8 mouse cellular contexts compared by ENCODE assay signal in genomic region chr15:97376792-97377222, GRCm38 (mm10).
DNase-seq lines count a peak whose midpoint lies in the region; ATAC-seq and TF ChIP-seq lines count a peak whose summit lies in the region.

No protein-coding gene starts in this region.

- peak overlapping the region; percentile 11; the same call in 1 of the 2 replicates for H3K9ac ChIP-seq in lung, embryonic 14.5 days
- H3K9ac ChIP-seq in limb, embryonic 14.5 days (ENCODE audit: low read depth, low read length, severe bottlenecking), result no peak overlapping the region
- H3K9ac ChIP-seq in stomach, postnatal 0 days (ENCODE audit: low read length), result no peak overlapping the region

- no peak for TF ChIP-seq EP300 in stomach, postnatal 0 days (optimal IDR thresholded peaks at IDR 0.05)

- H3K27ac ChIP-seq in lung, embryonic 14.5 days (ENCODE audit: low read depth), result 0 out of 2 replicates have a peak overlapping the region, but pooled peaks have one; percentile 6
- no peak overlapping the region for H3K27ac ChIP-seq in limb, embryonic 14.5 days (replicated peaks; ENCODE audit: low read depth, low read length)
- no peak overlapping the region for H3K27ac ChIP-seq in stomach, postnatal 0 days (replicated peaks)

- no peaks in the 10 kb centered on the region for H3K9me3 ChIP-seq in lung, embryonic 14.5 days (ENCODE audit: low read depth, low read length)
- H3K9me3 ChIP-seq in limb, embryonic 14.5 days (ENCODE audit: control insufficient read depth, low read length), result no peaks in the 10 kb centered on the region
- no peaks in the 10 kb centered on the region for H3K9me3 ChIP-seq in stomach, postnatal 0 days (ENCODE audit: control insufficient read depth, low read length)

- no peak for TF ChIP-seq CTCF in lung, embryonic 14.5 days (IDR thresholded peaks at IDR 0.05; ENCODE audit: low read depth)
- no peak for TF ChIP-seq CTCF in stomach, postnatal 0 days (IDR thresholded peaks at IDR 0.05; ENCODE audit: low read depth)

- ATAC-seq in lung, embryonic 14.5 days (ENCODE audit: insufficient read depth), result peak; percentile 46; the same call in 1 of the 2 replicates
- ATAC-seq in limb, embryonic 14.5 days (ENCODE audit: low FRiP score, low read depth), result no peak
- ATAC-seq in stomach, postnatal 0 days (ENCODE audit: low FRiP score, low TSS enrichment), result no peak; the same call in 1 of the 2 replicates
- no peak for ATAC-seq in megakaryocyte-erythroid progenitor cell, adult 5-6 weeks (replicated peaks; ENCODE audit: low FRiP score, low TSS enrichment, poor library complexity, severe bottlenecking)

- no peak for TF ChIP-seq POLR2A in limb, embryonic 14.5 days (IDR thresholded peaks at IDR 0.05; ENCODE audit: borderline replicate concordance, extremely low read depth, insufficient read depth, insufficient read length)

- DNase-seq in lung, embryonic 14.5 days, result peak; percentile 73
- no peak for DNase-seq in lung, postnatal 36 days
- DNase-seq in heart, adult 9 months (ENCODE audit: low spot score in 2 of 2), result peak; percentile 22 to 33
- DNase-seq in limb, embryonic 14.5 days (ENCODE audit: low spot score), result no peak
- peak; percentile 27 for DNase-seq in stomach, postnatal 0 days (ENCODE audit: low spot score)
- DNase-seq in c-Kit-positive CD71-positive TER-119-positive erythroid progenitor cells, embryonic 14.5 days (ENCODE audit: low spot score), result no peak
- no peak for DNase-seq in cerebellum, adult 18-20 months

- peak overlapping the region; percentile 1; the same call in 1 of the 2 replicates for H3K4me3 ChIP-seq in lung, embryonic 14.5 days (ENCODE audit: low read depth, low read length)
- no peak overlapping the region for H3K4me3 ChIP-seq in limb, embryonic 14.5 days (replicated peaks; ENCODE audit: low read length)
- H3K4me3 ChIP-seq in stomach, postnatal 0 days (ENCODE audit: low read depth, low read length), result peak overlapping the region; percentile 10; the same call in 1 of the 2 replicates

- H3K4me2 ChIP-seq in lung, embryonic 14.5 days, result peak overlapping the region; percentile 46
- 0 out of 2 replicates have a peak overlapping the region, but pooled peaks have one; percentile 17 for H3K4me2 ChIP-seq in limb, embryonic 14.5 days (replicated peaks; ENCODE audit: low read depth, low read length, severe bottlenecking)
- H3K4me2 ChIP-seq in stomach, postnatal 0 days (replicated peaks; ENCODE audit: low read depth), result peak overlapping the region; percentile 37

- peaks cover 14% of the 10 kb centered on the region; the same call in 1 of the 2 replicates for H3K4me1 ChIP-seq in lung, embryonic 14.5 days (ENCODE audit: insufficient read depth)
- H3K4me1 ChIP-seq in limb, embryonic 14.5 days (ENCODE audit: control insufficient read depth, insufficient read depth, low read length), result no peaks in the 10 kb centered on the region
- no peaks in the 10 kb centered on the region for H3K4me1 ChIP-seq in stomach, postnatal 0 days (replicated peaks; ENCODE audit: control insufficient read depth, insufficient read depth)

- no peaks in the 10 kb centered on the region for H3K27me3 ChIP-seq in lung, embryonic 14.5 days (ENCODE audit: insufficient read depth, low read length)
- no peaks in the 10 kb centered on the region for H3K27me3 ChIP-seq in limb, embryonic 14.5 days (ENCODE audit: control insufficient read depth, insufficient read depth, low read length)
- H3K27me3 ChIP-seq in stomach, postnatal 0 days (ENCODE audit: control insufficient read depth, insufficient read depth, low read length), result no peaks in the 10 kb centered on the region

- H3K36me3 ChIP-seq in lung, embryonic 14.5 days (ENCODE audit: insufficient read depth), result no peaks in the 10 kb centered on the region
- no peaks in the 10 kb centered on the region for H3K36me3 ChIP-seq in limb, embryonic 14.5 days (ENCODE audit: control insufficient read depth, insufficient read depth, low read length)
- H3K36me3 ChIP-seq in stomach, postnatal 0 days (ENCODE audit: control insufficient read depth, insufficient read depth, low read length), result no peaks in the 10 kb centered on the region

- WGBS in lung, embryonic 14.5 days, result 15% methylated on average over 19 of the region's 19 CpGs
- WGBS in limb, embryonic 14.5 days, result 27% methylated on average over 18 of the region's 19 CpGs
- 30% methylated on average over 19 of the region's 19 CpGs for WGBS in stomach, postnatal 0 days

Comparison
In these comparisons a context has a peak if more than half of its experiments do, and no peak if none do; other contexts are left out.
1. DNase-seq: peak in lung, embryonic 14.5 days (single experiment), heart, adult 9 months (2 of 2) and stomach, postnatal 0 days (single experiment); none in lung, postnatal 36 days (single experiment), limb, embryonic 14.5 days (single experiment), c-Kit-positive CD71-positive TER-119-positive erythroid progenitor cells, embryonic 14.5 days (single experiment) and cerebellum, adult 18-20 months (0 of 2).
2. Peak in every context shown above with its lines, with median percentiles within 50 percentile points of each other: H3K4me2 ChIP-seq.